Mouse (Mus musculus): ENCODE measurements around the gene Sepsecs.

Gene Sepsecs

GRCm38 (mm10) chr5:52610306-52610705, 59.2 kb downstream of the Sepsecs start:
- no peak for DNase-seq (ENCODE audit: low spot score)

- DNase-seq (ENCODE audit: low spot score): no peak
These were observed 59.8 kb downstream of the Sepsecs start for GRCm38 (mm10) chr5:52609672-52610071.

- DNase-seq (ENCODE audit: low spot score): no peak
These were observed 64.9 kb downstream of the Sepsecs start for GRCm38 (mm10) chr5:52604582-52605041.

GRCm38 (mm10) chr5:52590612-52591011, 78.9 kb downstream of the Sepsecs start:
- no peak for DNase-seq (ENCODE audit: low spot score)

All from testis, postnatal 14 days (tissue).